Mouse (Mus musculus): Measurements from ENCODE around the gene Akt2.
"Not testable (repeated sequence)": the region's sequence is repeated elsewhere in the genome, so short reads cannot be mapped to it uniquely, and the experiment has no call there.

Gene Akt2

GRCm38 (mm10) chr7:27612940-27613339 is 21.6 kb downstream of the Akt2 start:
- in situ Hi-C loops (cut with MboI, MseI) = no loop called here

- in situ Hi-C loops (cut with MboI, MseI) = no loop called here
These were observed 22.6 kb downstream of the Akt2 start for GRCm38 (mm10) chr7:27613751-27614499.

GRCm38 (mm10) chr7:27621028-27621427 is 29.7 kb downstream of the Akt2 start:
- in situ Hi-C loops (cut with MboI, MseI) = no loop called here

GRCm38 (mm10) chr7:27622234-27622633 is 30.9 kb downstream of the Akt2 start:
- in situ Hi-C loops (cut with MboI, MseI) = no loop called here

- in situ Hi-C loops (cut with MboI, MseI) = no loop called here
These were observed 33.6 kb downstream of the Akt2 start for GRCm38 (mm10) chr7:27624967-27625366.

DNA sequence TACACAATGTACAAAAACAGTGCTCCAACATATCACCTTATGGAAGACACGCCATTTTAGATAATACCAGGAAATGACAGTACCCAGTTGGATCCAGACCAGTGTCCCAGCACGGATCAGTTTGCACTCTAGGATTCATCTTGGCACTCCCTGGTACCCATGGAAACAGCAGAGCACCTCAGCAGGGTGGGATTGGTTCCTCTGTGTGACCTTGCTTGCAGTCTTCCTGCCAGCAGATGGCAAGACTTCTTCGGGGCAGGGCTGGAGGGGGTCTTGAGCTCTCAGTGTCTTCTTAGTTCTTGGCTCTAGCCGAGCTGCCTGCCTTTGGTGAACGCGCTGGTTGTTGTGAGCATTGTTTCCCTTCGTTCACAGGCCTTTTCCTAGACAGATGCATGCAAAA is 36.4 kb downstream of the Akt2 start:
- in situ Hi-C loops (cut with MboI, MseI) = no loop called here

GRCm38 (mm10) chr7:27628190-27628589 is 36.8 kb downstream of the Akt2 start:
- in situ Hi-C loops (cut with MboI, MseI) = no loop called here

DNA sequence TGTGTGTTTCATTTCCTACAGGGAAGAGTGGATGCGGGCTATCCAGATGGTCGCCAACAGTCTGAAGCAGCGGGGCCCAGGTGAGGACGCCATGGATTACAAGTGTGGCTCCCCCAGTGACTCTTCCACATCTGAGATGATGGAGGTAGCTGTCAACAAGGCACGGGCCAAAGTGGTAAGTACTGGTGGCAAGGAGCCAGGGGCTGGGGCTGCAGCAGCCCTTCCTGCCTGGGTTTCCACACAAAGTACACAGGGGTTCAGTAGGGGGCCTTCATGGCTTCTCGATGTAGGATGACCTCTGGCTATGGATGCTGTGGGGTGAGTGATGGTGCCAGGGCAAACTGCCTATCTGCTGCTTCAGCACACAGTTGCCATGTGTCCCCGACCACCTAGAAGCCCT is 37.5 kb downstream of the Akt2 start:
- in situ Hi-C loops (cut with MboI, MseI) = not testable (repeated sequence)

DNA sequence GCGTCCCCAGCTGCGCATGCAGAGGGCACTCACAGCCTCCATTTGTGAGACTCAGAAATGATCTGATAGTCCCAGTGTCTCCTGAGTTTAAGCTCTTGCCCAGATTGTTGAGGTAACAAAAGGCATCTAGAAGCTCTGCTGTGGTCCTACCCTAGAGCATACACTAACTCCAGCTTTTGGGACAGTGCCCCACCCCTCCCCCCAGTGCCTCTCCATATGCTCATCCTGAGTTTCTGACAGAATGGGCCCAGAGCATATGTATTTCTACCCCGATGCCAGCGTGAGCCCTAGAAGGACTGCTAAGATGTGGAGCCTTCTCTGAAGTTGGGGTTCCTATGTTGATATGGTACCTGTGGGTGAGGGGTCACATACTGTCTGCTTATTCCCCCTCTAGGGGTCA is 40.1 kb downstream of the Akt2 start:
- in situ Hi-C loops (cut with MboI, MseI) = no loop called here

DNA sequence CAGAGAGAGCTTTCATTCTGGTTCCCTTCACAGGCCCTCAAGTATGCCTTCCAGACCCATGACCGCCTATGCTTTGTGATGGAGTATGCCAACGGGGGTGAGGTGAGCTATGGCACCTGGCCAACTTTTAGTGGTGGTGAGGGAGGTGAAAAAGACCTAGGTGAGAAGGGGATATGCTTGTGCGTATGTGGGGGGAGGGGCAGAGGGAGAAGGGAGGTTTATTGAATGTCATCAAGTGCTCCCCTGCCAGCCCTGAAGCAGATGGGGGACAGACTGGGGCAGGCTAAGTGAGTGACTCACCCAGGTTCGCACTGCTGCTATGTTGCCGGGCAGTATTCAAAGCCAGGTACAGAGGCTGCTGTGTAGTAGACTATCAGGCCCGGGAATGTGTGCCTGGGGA is 41.8 kb downstream of the Akt2 start:
- in situ Hi-C loops (cut with MboI, MseI) = no loop called here

- in situ Hi-C loops (cut with MboI, MseI) = no loop called here
These were observed 43.3 kb downstream of the Akt2 start for GRCm38 (mm10) chr7:27634691-27635090.

DNA sequence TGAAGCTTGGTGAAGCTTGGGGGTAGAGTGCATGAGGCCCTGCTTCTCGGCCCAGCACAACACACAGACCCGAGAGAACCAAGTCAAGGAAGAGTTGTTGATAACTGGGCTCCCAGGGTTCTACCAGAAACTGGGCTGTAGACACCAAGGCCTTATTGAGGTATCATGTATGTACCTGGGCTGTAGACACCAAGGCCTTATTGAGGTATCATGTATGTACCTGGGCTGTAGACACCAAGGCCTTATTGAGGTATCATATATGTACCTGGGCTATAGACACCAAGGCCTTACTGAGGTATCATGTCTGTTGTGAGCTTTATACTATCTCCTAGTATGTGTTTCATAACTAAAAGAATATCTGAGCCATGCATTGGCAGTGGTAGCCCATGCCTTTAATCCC is 43.7 kb downstream of the Akt2 start:
- in situ Hi-C loops (cut with MboI, MseI) = not testable (repeated sequence)

- in situ Hi-C loops (cut with MboI, MseI) = no loop called here
These were observed 53.1 kb downstream of the Akt2 start for GRCm38 (mm10) chr7:27644471-27644870.

- in situ Hi-C loops (cut with MboI, MseI) = no loop called here
These were observed 55.2 kb downstream of the Akt2 start for GRCm38 (mm10) chr7:27646516-27646915.

DNA sequence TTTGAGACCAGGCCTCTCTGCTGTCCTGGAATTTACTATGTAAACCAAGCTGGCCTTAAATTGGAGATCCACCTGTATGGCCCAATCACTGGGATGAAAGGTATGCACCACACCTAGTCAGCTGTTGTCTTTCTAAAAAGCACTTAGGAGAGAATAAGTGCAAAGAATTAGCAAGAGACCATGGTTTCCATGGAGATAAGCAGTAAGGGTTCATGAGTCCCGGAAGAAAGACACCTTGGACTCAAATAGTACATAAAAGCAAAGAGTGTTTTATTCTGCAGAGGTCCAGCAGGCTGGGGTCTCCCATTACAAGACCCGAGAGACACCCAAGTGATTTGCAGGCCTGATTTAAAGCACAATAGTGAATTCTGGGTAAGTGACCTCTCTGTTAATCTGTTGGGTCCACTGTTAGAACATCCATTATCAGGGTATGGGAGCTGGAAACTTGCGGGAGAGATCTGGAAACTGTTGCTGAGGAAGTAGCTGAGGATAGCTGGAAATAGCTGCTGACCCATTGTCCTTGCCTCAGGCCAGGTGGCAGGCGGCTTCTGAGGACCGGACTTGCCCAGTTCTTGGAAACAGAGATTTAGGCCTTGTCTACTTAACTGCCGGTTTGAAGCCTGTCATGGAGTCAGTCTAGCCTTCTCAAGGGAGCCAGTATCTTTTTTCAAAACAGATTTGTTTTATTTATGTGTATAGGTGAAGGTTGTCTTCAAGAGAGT is 56.1 kb downstream of the Akt2 start:
- in situ Hi-C loops (cut with MboI, MseI) = no loop called here

GRCm38 (mm10) chr7:27649723-27650122 is 58.4 kb downstream of the Akt2 start:
- in situ Hi-C loops (cut with MboI, MseI) = loop anchor here (5.0 kb wide), 1 partner anchor 78 kb away; no protein-coding TSS in a partner anchor

- in situ Hi-C loops (cut with MboI, MseI) = loop anchor here (5.0 kb wide), 1 partner anchor 76 kb away; no protein-coding TSS in a partner anchor
These were observed 59.6 kb downstream of the Akt2 start for GRCm38 (mm10) chr7:27650949-27651348.

- in situ Hi-C loops (cut with MboI, MseI) = loop anchor here (5.0 kb wide), 1 partner anchor 73 kb away; no protein-coding TSS in a partner anchor
These were observed 62.5 kb downstream of the Akt2 start, which contains the start of gene Ttc9b for GRCm38 (mm10) chr7:27653681-27654437. Gene Ttc9b (plus strand): TSS chr7:27653915.

DNA sequence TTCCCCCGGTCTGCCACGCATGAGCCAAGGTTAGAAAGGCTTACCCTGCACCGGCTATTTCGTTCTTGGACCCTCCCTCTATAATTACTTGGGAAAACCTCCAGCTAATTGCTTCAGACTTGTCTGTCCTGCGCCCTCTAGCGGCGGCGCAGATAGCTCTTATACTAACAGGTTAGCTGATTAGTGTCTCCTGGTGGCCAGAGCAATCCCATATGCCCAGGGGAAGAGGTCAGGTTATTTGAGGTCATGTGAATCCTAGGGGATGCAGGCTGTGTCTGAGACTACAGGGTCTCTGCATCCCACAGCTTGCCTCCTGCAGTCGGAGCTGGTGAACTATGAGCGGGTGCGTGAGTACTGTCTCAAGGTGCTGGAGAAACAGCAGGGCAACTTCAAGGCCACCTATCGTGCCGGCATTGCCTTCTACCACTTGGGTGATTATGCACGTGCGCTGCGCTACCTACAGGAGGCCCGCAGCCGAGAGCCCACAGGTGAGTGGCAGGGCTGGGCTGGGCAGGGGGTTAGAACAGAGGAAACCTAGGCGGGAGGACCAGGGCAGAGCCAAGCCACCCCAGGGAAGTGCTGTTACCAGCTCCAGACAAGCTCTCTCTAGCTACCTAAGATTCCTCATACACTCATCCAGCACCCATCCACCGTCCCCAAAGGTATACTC is 63.4 kb downstream of the Akt2 start:
- in situ Hi-C loops (cut with MboI, MseI) = loop anchor here (5.0 kb wide), 1 partner anchor 73 kb away; no protein-coding TSS in a partner anchor

DNA sequence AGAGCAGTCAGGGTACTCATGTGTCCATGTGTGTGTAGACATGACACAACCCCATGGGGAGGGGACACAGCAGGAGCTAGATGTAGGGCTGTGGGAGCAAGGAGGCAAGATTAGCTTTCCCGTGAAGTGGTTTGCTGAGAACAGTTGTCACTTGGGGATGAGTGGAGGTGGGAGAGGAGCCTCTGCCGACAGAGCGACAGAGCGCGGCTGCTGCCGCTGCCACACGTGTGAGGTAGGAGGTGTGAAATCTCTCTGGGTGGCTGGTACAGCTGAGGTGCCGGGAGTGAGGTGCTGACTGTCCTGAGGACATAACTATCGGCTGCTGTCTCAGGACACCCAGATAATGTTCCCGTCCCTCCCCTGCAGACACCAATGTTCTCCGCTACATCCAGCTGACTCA is 64.2 kb downstream of the Akt2 start:
- in situ Hi-C loops (cut with MboI, MseI) = no loop called here

DNA sequence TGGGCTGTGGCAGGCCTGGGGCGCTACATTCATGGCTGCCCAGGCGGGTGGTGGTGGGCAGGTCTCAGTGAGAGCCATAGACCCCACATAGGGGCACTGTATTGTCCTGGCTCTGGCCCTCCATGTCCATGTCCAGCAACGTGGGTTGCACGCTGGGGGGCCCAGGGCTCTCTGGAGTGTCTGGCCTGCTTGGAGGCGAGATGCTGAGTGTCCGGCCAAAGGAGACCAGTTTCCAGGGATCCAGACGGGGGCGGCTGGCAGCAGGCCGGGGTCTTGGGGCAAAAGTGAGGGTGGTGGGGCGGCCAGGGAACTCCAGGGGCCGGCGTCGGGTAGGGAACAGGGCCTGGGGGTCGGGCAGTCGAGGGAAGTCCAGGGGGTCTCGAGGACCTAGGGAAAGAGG is 65.2 kb downstream of the Akt2 start:
- in situ Hi-C loops (cut with MboI, MseI) = no loop called here
